Mouse (Mus musculus): ENCODE data around the gene Tex30.
"Not testable (repeated sequence)": the region's sequence is repeated elsewhere in the genome, so short reads cannot be mapped to it uniquely, and the experiment has no call there.

Gene Tex30

GRCm38 (mm10) chr1:44102259-44102717 lies at the start of gene Tex30:
Tex30 (minus strand) TSS chr1:44102441.
- DNase-seq (ENCODE audit: low spot score in 2 of 2), result peak; percentile 85 to 91

- no peak for DNase-seq (ENCODE audit: low spot score in 2 of 2)
Measured at GRCm38 (mm10) chr1:44148706-44149105, 46.5 kb upstream of the Tex30 start.

DNA sequence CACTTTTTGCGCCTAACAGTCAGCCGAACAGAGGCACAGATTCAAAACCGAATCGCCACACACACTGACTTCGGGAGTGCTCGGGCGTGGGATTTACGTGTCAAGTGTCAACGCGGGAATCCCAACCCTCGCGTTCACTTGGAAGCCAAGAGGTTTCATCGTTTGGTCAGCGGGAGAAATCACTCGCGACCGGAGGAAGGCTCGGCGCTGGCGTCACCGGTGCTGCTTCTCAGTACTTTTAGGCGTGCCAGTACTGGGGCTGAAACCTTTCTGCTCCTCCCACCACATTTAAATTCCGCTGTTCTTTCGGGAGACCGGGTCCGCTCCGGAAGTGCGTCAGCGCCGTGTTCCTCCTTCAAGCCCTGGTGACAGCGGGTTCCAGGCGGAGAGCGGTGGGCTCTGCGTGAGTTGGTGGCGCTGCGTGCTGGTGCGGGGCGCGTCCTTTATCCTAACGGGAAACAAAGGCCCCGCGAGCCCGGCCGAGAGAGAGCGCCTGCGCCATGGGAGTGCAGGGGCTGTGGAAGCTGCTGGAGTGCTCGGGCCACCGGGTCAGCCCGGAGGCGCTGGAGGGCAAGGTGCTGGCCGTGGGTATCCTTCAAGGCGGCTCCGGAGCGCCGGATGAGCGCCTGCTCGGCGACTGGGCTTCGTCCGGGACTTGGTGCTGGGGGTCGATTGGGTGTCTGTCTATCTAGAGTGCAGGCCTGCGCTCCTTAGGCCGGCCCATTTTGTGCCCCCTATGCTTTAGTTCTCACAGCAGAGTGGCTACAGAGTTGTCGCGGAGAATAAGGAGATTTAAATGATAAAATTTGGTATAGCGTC lies 45.5 kb upstream of the Tex30 start, which contains the start of gene Ercc5:
Gene Ercc5 (plus strand): TSS at position 182 of the 819 bp plus-strand sequence.
- DNase-seq (ENCODE audit: low spot score in 2 of 2), result peak; percentile 79 to 84

- DNase-seq (ENCODE audit: low spot score in 2 of 2), result no peak
Measured at GRCm38 (mm10) chr1:44142747-44143146, 40.5 kb upstream of the Tex30 start.

GRCm38 (mm10) chr1:44140232-44140631 lies 38.0 kb upstream of the Tex30 start:
- no peak for DNase-seq (ENCODE audit: low spot score in 2 of 2)

DNA sequence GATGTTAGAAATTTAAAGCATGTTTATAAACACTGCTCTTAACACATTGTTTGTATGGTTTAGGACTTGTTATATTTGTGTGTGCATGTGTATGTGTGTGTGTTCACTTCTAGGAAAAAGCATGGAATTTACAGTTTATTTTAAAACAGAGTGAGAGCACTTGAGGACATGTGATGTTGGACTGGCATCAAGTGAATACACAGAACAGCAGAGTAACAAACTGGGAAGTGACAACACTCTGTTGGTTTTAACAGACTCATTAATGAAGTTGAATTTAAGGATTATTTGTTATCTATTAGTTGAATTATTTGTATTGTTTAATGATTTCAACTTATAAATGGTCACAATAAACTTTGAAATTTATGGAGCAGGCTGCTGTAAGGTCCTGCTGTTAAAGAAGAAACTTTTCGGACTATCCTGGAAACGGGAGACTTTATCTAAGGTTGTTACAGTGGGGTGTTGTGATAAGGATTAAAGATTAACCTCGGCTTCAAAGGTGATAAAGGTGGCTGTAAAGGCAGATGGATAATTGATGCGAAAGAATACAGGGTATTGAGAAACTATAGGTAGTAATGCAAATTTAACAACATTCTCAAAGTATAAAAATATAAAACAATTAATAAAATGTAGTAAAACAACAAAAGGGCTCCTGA lies 27.8 kb upstream of the Tex30 start:
- no peak for DNase-seq (ENCODE audit: low spot score in 2 of 2)

DNA sequence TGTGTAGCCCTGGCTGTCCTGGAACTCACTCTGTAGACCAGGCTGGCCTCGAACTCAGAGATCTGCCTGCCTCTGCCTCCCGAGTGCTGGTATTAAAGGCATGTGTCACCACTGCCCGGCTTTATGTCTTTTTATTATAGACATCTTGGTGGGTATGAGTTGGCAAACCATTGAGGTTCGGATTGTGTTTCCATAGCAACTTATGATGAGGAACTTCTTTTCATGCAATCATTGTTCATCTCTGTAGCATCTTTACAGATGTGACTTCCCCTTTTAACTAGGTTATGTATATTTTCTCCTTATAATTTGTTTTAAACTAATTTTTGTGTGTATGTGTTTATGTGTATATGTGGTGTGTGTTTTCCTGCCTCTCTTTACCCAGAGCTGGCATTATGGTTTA lies 23.3 kb upstream of the Tex30 start:
- no peak for DNase-seq (ENCODE audit: low spot score in 2 of 2)

DNA sequence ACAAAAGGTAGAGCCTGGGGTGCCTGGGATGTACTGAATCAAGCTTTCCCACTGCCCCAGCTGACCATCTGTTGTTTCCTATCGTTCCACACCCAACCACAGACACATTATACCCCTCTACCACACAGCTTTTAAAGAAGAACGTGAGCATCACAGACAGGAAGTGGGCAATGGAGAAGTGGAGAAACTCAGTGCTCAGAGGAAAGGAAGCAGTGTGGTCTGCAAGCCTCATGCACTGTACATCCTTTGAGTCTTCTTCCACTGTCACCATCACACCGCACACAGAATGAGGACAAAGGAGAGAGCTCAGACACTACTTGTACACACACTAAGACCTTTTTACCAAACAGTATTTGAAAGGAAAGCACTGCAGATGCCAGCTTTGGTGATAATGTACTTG lies 20.0 kb upstream of the Tex30 start:
- DNase-seq (ENCODE audit: low spot score in 2 of 2), result no peak

- DNase-seq (ENCODE audit: low spot score in 2 of 2), result no peak
Measured at GRCm38 (mm10) chr1:44120074-44120406, 17.8 kb upstream of the Tex30 start.

- peak; percentile 66 to 70 for DNase-seq (ENCODE audit: low spot score in 2 of 2)
Measured at GRCm38 (mm10) chr1:44119201-44120073, 17.2 kb upstream of the Tex30 start.

DNA sequence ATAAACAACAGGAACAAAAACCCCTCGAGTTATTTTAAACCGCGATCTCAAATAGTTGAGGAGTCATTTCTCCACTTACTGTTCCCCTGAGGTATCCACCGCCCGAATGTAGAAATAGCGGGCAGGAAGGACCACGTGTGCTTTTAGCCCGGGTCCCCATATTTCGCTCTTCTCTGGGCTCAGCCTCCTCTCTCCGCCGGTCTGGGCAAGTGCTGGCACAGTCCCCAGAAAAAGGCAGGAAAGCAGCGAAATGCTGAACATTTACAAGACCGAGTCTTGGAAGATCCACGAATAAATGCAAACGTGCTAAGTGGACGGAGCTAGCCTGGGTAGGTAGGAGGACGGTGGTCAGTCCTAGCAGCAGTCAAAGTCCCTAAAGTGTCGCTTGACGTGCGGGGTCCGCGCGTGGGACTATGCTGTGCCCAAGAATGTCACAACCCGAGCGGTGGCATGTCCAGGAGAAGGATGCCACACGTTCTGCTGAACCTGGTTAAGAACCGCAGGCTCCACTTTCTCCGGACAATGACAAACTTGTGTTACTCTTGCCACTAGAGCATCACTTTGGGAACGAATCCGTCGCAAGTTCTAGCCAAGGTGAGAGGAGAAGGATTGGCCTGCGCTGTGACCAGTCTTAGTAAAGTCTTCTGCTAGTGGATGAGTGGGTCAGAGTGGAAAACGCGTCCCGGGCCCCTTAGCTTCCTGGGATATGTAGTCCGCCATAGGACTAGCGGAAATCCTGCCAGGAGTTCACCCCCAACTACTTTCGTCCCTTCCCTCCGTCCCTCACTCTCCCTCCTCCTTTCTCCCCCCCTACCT lies 16.2 kb upstream of the Tex30 start, which contains the start of the genes Kdelc1 and Bivm:
Gene Kdelc1 (minus strand): TSS at position 570 of the 816 bp plus-strand sequence.
Gene Bivm (plus strand): TSS at position 719 of the 816 bp plus-strand sequence.
- peak; percentile 90 to 93 for DNase-seq (ENCODE audit: low spot score in 2 of 2)

DNA sequence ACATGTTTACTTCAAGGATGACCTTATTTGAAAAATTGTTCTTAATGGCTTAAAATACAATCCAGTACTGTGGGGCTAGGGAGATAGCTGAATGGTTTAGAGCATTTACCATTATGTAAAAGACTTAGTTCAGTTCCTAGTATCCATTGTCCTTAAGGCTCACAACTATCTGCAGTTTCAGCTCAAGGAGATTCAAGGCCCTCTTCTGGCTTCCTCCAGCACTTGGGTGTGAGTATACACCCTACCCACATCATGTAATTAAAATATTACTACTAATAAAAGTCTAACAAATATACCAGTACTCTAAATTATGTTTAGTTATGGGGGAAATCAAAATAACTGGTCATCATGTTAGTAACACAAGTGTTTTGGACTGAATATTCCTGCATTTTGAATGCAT lies 15.3 kb upstream of the Tex30 start:
- DNase-seq (ENCODE audit: low spot score in 2 of 2), result no peak

GRCm38 (mm10) chr1:44102939-44103338 lies 698 bp upstream of the Tex30 start:
- no peak for DNase-seq (ENCODE audit: low spot score in 2 of 2)

- peak in 1 of 2 experiments; percentile 14 for DNase-seq (ENCODE audit: low spot score in 2 of 2)
Measured at GRCm38 (mm10) chr1:44101448-44102225, 604 bp downstream of the Tex30 start.

- DNase-seq (ENCODE audit: low spot score in 2 of 2), result peak; percentile 18 to 39
Measured at GRCm38 (mm10) chr1:44064625-44065024, 37.6 kb downstream of the Tex30 start.

DNA sequence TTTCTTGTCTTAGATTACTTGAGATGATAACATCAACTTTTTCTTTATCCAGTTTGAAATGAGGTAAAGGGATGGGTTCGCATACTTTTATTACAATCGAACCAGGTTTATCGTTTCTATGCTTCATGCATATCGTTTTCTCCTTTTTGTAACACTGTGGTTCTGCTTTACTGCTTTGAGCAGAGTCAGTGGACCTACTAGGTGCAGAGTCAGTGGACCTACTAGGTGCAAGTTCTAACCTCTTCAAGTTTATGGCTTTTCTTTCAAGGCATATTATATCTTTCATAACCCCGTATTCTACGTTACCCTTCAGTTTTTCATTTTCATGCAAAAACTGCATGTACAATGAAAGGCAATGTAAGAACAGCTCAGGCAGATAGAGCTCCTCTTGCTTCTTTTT lies 38.8 kb downstream of the Tex30 start:
- DNase-seq (ENCODE audit: low spot score in 2 of 2), result no peak

GRCm38 (mm10) chr1:44061836-44062235 lies 40.4 kb downstream of the Tex30 start, which contains the start of gene Gm8251:
Gm8251 (minus strand) TSS chr1:44061936.
- DNase-seq (ENCODE audit: low spot score in 2 of 2), result no peak

DNA sequence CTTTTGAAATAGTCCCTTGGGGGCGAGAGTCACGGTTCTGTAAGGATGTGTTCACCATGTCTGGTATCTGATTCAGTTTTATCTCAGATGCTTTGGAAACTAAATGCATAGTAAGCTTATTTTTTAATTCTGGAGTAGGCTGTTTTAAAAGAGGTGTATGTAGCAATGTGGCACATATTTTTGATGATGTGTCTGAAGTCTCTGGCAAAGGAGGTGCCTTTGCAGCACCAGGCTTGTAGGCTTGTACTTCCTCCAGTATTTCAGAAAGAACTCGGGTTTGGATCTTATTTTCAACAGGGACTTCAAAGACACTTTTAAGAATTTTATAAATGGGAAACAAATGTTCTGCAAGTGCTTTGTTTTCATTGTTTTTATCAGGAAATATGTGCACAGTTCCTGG lies 44.4 kb downstream of the Tex30 start:
- no peak for DNase-seq (ENCODE audit: low spot score in 2 of 2)

DNA sequence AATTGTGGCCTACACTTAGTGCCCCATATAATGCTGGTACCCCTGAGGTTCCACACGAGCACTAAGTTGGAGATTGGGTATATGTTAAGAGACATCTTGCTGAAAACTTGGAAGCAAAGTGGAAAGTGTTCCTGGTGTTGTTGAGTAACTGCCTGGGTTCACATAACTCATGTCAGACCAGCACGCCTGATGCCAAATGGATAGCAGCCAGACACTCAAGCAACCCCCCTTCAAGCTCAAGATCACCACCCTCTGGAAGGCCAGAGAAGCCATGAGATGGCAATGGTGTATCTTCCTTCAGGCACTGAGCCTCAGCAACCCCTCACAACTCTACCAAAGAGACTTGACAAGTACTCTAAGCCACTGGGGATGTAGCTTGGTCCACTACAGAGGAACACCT lies 55.7 kb downstream of the Tex30 start:
- no peak for DNase-seq (ENCODE audit: low spot score in 2 of 2)

GRCm38 (mm10) chr1:44045689-44046088 lies 56.6 kb downstream of the Tex30 start:
- DNase-seq (ENCODE audit: low spot score in 2 of 2), result not testable (repeated sequence)

Measured in frontal cortex, postnatal 14 days (tissue).